Mouse (Mus musculus) monocyte, adult 5-6 weeks (primary cell): ENCODE measurements around the gene Man2b1. TPM values are rescaled to one million over a fixed set of nuclear protein-coding genes. Genes with fewer than 3 reads are reported as not detected.
A peak's percentile ranks its signal among the peaks of the same experiment; 100 is the strongest.

ENCODE experiments used
- ATAC-seq: fragments of 153-309, 156-312 bp; replicated peaks from 2 replicates; pipeline ENCODE4 v1.8.0; 2017; ENCODE audit warnings: mild to moderate bottlenecking; ENCODE audit not compliant: low TSS enrichment, insufficient number of reproducible peaks, severe bottlenecking, poor library complexity, low FRiP score
- total RNA-seq: library from RNA; stranded (forward); fragments of 200-1000, 200-491, 200-594 nt; gene quantifications from 3 replicates; pipeline ENCODE4 v1.2.3, GENCODE M21; 2017

Man2b1 gene
- total RNA-seq, 1 experiment from 2014 or later, result 183 TPM

DNA sequence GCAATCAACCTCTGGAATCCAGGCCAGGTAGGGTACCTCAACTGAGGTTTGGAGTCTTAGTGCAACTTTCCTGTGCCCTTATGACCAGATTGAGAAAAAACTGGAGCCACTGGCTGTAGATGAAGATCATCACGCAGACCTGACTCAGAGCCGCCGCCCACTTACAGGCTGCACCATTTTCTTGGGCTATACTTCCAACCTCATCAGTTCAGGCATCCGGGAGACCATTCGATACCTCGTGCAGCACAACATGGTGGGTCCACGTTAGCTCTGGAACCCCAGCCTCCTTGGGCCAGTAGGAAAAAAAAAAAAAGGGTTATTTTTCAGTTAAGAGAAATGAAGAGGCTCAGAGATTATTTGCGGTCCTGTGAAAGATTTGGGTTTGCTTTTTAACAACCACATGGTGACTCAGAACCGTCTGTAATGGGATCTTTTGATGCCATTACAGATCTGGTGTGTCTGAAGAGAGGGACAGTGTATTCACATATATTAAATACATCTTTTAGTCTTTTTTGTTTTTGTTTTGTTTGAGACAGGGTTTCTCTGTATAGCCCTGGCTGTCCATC is 10.6 kb upstream of the Man2b1 start:
- no peak for ATAC-seq

DNA sequence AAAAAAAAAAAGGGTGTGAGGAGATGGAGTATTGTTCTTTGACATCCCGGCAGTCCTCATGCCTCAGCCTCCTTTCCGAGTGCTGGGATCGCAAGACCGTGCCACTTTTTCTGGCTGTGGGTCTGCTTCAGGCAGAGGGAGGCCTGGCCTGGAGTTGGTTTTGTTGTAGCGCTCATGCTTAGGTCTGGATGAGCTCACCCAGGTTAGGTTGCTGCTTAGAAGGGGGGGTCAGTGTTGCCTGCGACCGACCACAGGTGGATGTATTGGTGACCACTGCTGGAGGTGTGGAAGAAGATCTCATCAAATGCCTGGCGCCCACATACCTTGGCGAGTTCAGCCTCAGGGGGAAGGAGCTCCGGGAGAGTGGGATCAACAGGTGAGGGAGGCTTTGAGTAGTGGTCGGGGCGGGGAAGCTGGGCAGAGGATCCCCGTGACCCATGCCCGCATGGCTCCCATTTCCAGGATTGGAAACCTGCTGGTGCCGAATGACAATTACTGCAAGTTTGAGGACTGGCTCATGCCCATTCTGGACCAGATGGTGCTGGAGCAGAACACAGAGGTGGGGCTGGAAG is 9.9 kb upstream of the Man2b1 start:
- no peak for ATAC-seq

DNA sequence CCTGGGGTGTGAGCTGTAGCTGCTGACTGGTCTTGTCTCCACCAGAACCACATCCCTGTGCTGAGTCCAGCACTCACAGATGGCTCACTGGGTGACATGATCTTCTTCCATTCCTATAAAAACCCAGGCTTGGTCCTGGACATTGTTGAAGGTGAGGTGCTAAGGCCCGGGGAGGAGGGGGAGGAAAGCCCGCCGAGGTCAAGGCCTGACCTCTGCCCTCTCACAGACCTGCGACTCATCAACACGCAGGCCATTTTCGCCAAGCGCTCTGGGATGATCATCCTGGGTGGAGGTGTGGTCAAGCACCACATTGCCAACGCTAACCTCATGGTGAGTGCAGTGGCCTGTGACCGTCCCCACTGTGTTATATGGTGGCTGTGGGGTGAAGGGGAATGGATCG is 8.9 kb upstream of the Man2b1 start:
- no peak for ATAC-seq

DNA sequence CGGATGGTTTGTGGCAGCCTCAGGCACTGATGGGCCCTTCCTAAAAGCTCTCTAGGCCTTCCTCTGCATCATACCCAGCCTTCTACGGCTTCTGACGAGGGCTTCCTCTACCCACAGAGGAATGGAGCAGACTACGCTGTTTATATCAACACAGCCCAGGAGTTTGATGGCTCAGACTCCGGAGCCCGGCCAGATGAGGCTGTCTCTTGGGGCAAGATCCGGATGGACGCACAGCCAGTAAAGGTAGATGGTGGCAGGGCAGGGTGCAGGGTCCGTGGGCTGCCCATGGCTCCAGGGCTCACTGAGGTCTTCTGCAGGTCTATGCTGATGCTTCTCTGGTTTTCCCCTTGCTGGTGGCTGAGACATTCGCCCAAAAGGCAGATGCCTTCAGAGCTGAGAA is 8.5 kb upstream of the Man2b1 start:
- no peak for ATAC-seq

DNA sequence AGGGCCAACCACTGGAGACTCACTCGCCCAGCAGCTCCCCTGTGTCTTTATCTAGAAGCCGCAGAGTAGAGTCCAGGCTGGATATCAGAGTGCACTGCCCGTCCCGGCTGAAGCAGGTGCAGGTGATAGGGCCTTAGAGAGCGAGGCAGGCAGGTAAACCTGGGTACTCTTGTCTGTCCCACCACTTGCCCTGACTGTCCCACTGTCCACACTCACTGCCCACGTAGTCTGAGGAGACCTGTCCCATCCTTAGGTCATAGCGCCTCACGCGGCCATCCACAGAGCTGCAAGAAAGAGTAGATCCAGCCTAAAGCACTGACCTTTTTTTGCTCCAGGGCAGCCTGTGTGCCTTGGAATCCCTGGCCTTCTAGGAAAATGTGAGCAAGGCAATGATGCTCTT is 7.1 kb upstream of the Man2b1 start:
- ATAC-seq, result no peak

DNA sequence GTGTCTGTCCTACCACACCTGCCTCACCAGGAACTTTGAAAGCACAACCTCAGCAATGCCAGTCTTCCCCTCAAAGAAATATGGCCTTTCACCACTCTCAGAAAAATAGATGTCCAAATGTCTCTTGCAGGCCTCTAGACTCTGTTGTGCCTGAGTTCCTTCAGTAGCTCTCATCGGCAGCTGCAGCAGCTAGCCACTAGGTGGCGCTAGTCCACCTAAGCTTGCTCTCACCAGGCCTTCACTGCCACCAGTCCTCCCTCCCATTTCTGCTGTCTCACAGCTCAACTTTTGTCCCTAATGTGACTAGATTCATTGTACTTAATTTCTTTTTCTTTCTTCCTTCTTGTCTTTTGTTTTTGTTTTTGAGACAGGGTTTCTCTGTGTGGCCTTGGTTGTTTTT is 6.1 kb upstream of the Man2b1 start:
- 0 out of 2 replicates have a peak, but pooled peaks have one; percentile 23 for ATAC-seq

DNA sequence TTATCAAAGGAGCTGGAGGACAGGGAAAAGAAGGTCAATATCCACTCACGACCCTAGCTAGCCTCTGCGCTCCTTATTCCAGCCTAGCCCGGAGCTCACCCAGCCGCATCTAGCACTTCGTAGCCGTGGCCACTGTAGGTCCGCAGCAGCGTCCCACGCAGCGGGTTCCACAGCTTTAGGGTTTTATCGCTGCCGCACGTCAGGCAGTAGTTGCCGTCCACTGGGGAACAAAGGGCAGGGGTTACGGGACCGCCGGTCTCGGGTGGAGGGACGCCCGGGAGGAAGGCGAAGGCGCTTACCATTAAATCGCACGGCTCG is 2.9 kb upstream of the Man2b1 start:
- ATAC-seq, result no peak

DNA sequence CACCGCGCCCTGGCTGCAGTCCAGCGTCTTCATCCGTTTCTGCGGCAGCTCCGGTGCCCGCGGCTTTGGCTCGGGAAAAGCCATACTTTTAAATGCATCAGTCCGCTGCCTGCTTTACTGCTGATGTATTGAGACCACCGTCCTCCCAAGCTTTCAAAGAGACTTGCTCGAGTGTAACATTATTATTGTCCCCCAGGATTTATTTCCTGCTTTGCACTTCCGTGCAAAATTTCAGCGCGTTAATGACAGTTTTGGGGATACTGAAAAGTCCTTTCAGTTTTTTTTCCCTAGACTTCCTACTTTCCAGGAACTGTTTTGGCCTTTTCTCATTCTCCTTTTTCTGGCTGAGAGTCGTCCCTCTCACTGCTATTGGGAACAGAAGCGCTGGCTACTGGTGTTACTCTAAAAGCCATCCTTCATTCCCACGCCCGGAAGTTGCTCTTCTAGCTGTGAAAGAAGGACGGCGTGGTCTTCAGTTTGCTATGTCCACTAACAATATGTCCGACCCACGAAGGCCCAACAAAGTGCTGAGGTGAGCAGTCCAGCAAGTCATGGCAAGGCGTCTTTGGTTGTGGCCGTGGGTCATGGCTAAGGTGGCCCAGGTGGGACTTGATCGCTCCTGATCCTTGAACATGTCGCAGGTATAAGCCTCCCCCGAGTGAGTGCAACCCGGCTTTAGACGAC is 2.4 kb upstream of the Man2b1 start, which contains the start of gene Wdr83os:
Gene Wdr83os (plus strand): TSS at position 209 of the 684 bp plus-strand sequence.
- ATAC-seq, result peak; percentile 10; the same call in 1 of the 2 replicates

DNA sequence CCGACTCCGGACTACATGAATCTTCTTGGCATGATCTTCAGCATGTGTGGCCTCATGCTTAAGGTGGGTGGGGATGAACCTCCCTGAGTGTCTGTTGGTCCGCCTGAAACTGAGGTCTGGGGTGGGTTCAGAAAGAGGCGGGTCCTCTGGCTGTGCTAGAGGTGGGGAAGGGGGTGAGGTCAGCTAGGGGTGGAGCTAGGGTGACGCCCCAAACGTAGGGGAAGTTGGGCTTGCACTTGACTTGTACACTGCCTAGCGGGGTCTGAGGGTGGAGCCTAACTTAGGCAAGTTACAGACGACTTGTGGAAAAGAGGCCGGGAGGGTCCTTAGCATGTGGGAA is 1.9 kb upstream of the Man2b1 start, which contains the start of gene Wdr83:
Gene Wdr83 (minus strand): TSS at position 91 of the 340 bp plus-strand sequence.
- ATAC-seq, result peak; percentile 50

DNA sequence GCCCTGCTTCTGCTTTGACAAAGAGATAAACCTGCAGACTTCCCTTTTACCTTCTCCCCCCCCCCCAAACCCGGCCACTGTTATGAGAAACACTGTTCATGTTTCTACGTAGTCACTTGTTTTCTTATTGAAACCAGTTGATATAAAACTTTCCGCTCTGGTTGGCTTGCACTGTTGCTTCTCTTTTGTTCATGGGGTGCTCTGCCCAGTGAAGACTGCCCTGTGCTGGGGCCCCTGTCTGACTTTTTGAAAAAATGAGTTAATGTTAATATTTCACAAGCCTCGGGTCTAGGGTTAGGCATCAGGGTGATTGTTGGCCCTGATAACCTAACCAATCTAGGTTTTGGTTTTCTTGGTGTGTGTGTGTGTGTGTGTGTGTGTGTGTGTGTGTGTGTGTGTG is 901 bp upstream of the Man2b1 start:
- ATAC-seq, result 0 out of 2 replicates have a peak, but pooled peaks have one; percentile 10

DNA sequence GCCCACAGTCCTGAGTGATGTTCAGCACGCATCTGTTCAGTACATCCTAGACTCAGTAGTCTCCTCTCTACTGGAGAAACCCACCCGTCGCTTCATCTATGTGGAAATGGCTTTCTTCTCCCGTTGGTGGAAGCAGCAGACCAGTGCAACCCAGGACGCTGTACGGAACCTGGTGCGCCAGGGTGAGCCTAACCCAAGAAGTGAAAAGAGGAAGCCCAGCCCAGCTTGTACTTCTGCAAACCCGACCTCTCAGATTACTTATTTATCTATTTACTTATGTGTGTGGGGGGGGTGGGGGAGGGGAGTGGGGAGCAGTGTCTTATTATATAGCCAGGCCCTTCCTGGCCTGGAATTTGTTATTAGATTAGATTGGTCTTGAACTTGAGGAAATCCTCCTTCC is 1.6 kb downstream of the Man2b1 start:
- peak; percentile 34 for ATAC-seq

DNA sequence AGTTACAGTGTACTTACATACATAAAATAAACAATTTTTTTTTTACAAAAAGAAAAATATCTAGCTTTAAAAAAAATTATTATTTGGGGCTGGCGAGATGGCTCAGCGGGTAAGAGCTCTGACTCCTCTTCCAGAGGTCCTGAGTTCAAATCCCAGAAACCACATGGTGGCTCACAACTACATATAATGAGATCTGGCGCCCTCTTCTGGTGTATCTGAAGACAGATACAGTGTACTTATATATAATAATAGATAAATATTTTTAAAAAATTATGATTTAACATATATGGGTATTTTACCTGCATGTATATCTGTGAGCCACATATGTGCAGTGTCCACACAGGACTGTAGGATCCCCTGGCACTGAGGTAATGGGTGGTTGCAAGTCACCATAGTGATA is 3.2 kb downstream of the Man2b1 start:
- no peak for ATAC-seq

DNA sequence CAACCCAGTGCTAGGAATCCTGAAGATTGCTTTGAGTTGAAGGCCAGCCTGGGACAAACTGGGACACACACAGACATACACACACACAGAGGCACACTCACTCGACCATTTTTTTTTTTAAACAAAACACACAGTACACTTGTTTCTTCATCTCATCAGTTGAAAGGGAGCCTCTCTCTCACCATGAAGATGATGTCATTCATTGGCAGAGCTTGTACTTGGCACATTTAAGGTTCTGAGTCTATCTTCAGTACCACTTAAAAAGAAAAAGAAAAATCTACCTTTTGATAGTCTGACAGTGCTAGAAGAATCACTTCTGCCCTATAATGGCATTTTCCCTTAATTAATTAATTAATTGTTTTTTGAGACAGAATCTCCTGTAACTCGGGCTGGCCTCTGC is 5.7 kb downstream of the Man2b1 start:
- no peak for ATAC-seq

DNA sequence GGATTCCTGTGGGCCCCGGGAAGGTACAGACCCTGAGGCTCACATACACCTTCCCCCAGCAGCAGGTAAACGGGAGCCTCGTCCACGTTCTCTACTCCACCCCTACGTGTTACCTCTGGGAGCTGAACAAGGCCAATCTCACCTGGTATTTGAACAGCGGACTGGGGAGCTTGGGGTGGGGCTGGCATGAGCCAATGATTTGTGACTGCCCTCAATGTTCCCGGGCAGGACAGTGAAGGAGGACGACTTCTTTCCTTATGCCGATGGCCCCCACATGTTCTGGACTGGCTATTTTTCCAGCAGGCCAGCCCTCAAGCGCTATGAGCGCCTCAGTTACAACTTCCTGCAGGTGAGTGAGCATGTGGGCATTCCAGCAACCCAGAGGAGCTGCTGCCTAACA is 7.8 kb downstream of the Man2b1 start:
- ATAC-seq, result no peak

DNA sequence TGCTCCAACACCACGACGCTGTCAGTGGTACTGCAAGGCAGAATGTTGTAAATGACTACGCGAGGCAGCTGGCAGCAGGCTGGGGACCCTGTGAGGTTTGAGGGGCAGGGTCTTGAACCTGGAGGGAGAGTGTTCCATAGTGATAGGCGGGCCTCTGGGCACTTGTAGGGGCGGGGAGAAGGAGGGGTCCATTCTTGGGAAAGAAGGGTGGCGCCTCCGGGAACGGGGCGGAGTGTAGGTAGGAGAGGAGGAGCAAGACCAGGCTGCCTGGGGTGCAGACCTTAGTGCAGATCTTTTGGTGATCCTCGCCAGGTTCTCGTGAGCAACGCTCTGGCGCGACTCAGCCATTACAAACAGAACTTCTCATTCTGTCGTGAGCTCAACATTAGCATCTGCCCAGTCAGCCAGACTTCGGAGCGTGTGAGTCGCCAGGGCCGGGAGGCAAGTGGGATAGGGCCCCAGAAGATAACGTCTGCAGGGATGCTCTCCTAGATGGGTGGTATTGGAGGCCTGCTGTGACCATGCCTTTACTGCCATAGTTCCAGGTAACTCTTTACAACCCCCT is 8.5 kb downstream of the Man2b1 start:
- no peak for ATAC-seq

DNA sequence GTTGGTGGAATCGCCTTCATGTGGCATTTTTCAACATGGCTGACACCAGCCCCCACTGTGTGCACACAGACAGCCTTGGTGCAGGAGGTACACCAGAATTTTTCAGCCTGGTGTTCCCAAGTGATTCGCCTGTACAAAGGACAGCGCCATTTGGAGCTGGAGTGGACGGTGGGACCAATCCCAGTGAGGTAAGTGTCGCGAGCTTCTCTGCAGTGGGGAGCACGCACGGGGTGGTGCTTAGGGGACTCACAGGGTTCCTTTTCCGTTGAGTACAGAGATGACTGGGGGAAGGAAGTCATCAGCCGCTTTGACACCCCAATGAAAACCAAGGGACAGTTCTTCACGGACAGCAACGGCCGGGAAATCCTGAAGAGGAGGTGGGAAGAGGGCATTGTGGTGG is 12.0 kb downstream of the Man2b1 start:
- no peak for ATAC-seq

DNA sequence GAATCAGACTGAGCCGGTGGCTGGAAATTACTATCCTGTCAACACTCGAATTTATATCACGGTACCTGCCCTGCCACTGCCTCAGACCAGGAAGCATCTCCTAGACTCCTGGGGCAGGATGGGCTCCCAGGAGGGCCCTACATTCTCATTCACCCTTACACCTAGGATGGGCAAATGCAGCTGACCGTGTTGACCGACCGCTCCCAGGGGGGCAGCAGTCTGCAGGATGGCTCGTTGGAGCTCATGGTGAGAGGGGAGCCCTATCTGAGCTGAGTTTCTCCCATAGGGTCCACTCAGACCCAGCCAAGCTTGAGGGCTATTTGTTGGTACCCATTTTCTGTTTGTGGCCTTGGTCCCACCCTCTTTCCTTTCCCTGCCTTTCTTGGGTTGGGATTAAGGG is 12.5 kb downstream of the Man2b1 start:
- no peak for ATAC-seq

DNA sequence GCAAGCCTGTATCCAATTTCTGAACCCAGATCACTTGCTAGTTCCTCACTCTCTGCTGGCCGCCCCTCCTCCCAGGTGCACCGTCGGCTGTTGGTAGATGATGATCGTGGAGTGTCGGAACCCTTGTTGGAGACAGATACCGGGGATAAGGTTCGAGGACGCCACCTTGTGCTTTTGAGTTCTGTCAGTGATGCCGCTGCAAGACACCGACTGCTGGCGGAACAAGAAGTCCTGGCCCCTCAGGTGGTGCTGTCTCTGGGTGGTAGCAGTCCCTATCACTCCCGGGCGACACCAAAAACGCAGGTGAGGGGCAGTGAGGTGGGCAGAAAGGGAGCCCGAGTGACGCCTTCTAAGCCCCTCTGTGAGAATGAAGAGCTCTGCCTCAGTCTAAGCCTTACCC is 13.1 kb downstream of the Man2b1 start:
- no peak for ATAC-seq

DNA sequence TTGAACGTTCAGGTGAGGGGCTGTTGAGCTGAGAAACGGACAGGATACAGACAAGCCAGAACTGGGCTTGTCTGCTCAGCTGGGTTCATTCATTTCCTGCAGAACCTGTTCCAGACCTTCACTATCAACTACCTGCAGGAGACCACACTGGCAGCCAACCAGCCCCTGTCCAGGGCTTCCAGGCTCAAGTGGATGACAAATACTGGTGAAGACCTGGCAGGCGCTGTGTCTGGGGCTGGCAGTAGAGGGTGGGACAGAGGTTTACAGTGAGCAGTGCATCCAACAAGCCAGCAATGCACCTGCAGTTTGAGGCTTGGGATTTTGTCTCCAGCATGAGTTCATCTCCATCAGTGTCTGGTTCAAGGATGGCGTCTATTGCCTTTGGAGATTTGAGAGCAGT is 13.8 kb downstream of the Man2b1 start:
- no peak for ATAC-seq

DNA sequence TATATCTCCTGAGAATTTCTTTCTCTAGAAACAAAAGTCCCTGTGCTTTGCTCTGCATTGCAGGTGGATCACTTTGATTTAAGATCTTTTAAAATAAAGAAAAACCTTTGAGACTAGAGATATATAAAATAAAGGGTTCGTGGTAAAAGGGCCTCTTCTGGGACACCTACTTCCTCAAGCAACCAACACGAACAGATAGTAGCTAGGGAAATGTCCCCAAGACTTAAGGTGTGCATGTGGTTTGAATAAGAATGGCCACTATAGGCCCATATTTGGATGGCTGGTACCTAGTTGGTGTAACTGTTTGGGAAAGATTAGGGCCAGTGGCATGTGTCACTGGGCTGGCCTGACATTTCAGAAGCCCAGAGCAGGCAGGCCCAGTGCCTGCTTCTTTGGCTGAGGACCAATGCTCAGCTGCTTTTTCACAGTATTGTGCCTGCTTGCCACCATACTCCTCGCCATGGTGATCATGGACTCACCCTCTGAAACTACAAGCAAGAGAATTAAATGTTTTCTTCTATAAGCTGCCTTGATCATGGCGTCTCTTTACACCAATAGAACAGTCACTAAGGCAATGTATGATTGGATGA is 17.1 kb downstream of the Man2b1 start:
- ATAC-seq, result no peak
